Mouse (Mus musculus): ENCODE results near the gene Ptprg. TPM values are rescaled to one million over a fixed set of nuclear protein-coding genes. Genes with fewer than 3 reads are reported as not detected.

Ptprg gene
- polyA plus RNA-seq, 1 experiment: 11.0 TPM

DNA sequence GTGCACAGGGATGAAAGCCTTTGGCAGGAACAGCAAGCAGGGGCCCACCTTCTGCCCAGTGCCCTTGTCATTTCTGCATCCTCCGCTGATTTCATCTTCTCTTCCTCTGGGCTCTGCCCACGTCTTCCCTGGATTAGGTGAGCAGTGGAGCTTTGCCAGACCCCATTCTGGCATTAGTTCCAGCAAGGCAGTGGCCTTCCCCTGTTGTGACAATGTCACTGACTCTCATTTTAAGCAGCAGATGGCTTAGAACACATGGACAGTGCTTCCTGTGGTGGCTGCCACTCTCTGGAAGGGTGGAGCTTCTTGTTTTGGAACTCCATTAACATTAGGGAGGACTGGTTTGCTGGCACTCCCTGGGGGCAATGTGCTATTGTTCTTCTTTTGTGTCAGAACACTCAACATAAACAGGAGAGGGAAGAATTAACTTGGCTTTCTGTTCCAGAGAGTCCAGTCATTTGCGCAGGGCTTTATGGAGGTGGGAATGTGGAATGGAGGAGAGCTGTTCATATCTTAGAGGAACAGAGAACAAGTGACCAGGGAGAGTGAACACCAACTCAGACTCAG, 119.7 kb downstream of the Ptprg start:
- WGBS: 86% methylated on average over 3 of the region's 3 CpGs
- DNase-seq (ENCODE audit: low read depth, low spot score): no peak

DNA sequence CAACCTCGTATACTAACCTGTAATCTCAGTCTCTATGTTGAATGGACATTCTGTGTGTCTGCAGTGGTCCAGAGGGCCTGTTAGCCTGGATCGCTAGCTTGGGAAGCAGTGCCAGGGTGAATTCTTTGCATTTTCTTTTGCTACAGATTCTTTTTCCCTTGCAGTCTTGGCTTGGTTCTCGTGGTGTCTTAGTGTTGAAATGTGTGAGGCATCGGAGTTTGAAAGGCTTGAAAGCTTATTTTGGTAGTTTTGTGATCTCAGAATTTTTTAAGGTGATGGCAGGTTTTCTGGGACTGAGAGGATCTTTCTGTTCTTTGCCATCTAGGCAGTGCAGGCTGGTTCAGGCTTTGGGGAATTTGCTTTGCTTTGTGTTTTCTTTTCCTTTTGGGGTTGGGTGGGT, 124.9 kb downstream of the Ptprg start:
- WGBS: 79% methylated on average over 4 of the region's 4 CpGs
- no peak for DNase-seq (ENCODE audit: low read depth, low spot score)

DNA sequence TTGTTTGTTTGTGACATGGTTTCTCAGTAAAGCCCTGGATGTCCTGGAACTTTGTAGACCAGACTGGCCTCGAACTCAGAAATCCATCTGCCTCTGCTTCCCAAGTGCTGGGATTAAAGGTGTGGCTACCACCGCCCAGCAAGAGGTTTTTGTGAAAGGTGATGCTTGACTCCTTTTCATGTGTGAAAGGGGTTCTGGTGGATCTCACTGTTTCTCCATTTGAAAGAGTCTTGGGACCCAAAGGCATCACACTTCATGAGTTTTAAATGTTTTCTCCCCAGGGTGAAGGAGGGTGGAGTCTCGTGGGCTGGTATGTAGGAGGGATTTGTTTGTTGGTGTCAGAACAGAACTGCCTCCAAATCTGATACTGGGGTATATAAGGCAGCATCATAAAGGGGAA, 126.4 kb downstream of the Ptprg start:
- 82% methylated on average over 3 of the region's 3 CpGs for WGBS
- no peak for DNase-seq (ENCODE audit: low read depth, low spot score)

DNA sequence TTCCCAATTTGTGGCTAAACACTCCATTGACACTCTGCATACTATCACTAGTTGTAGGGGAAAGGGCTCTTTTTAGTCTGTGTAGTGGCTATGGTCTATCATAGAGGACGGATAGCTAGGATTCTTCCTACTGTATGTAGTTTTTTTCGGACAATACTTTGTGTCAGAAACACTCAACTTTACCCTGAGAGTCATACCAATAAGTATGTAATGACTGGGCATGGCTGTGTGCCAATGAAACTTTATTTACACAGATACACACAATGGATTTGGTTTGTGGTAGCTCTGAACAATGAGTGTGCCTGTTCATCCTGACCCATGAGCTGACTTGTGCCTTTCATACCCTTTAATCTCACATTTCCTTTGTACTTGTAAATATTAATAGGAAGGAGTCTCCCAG, 127.3 kb downstream of the Ptprg start:
- 56% methylated on average over 2 of the region's 2 CpGs for WGBS
- no peak for DNase-seq (ENCODE audit: low read depth, low spot score)

DNA sequence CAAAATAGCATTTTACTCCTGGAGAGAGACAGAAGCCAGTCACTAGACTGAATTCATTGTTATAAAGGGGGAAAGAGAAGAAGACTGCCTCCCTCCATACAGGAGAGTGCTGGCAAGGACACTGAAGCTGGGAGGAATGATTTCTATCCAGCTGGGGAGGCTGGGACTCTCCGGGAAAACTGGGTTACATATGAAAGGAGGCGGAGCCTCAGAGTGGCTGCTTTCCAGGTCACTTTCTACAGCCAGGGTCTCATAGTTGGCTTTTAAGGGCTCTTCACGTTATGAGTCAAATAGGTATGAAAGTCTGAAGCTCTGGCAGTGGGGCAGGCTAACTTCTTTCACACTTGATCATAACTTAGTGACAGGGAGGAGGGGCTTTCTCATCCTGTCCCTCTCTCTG, 129.1 kb downstream of the Ptprg start:
- no peak for DNase-seq (ENCODE audit: low read depth, low spot score)
- 31% methylated on average over 3 of the region's 3 CpGs for WGBS

DNA sequence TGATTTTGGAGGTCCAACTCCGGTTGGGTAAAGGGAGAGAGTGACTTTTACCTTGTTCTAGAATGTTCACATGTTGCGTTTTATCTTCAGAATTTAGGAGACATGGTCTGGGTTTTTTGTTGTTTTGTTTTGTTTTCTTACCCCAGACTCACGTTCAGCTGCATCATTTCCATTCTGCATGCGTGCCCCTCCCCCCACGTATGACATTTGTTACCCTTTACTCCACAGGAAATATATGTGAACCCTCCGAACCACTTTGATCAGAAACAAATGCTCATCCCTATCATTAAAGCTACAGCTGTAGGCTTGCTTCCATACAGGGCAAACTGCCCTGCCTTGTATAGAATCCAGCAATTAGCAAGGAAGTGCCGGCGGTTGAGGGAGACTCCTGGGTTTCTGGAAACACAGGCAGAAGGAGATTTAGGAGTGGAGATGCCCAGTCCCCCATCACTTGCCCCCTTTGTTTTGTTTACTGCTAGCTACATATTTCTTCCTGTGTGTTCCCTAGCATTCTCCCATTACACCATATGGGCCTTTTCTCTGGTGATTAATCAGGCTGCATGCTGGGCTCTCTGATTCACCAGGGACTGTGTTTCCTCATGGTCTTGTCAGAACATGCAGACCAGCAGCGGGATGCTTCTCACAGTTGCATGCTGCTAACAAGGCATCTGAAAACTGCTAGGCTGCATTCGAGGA, 130.2 kb downstream of the Ptprg start:
- DNase-seq (ENCODE audit: low read depth, low spot score): no peak
- 74% methylated on average over 10 of the region's 10 CpGs for WGBS

DNA sequence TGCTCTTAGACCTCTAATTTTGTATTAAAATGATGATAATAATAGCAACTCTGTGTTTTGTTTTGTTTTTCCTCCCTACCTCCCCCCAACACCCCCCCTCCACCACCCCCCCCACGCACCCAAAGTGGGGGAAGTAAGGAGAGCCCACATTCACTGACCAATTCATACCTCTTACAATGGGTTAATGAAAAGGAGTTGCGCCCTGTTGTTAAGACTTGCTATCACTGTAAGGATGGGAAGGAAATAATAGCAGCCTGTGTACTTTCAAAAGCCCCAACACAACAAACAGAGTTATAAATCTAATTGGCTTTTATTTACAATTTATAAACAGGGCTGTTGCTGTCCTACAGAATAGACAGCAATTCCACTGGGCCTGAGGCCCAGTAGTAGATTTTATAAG, 130.8 kb downstream of the Ptprg start:
- 68% methylated on average over 2 of the region's 2 CpGs for WGBS

DNA sequence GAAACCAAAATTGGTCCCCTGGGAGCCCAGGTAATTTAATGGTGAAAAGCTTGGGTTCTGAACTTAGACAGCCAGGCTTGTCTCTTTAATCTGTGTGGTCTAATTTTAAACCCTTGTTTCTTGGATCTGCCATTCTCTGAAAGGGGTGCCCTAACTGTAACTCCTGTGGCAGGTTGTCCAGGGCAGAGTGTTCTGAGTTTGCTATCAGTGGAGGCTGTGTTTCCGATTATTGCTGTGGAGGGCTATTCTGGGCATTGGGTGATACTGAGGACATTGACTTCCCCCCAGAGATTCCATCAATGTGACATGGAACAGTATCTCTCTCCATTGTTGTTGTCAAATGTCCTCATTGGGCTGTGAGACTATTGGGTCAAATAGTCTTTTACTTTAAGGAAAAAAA, 134.2 kb downstream of the Ptprg start:
- 90% methylated on average over 1 of the region's 1 CpGs for WGBS
- DNase-seq (ENCODE audit: low read depth, low spot score): no peak

More for the DNA sequence above, 130.8 kb downstream of the Ptprg start:
- no peak for DNase-seq (ENCODE audit: low read depth, low spot score)

DNA sequence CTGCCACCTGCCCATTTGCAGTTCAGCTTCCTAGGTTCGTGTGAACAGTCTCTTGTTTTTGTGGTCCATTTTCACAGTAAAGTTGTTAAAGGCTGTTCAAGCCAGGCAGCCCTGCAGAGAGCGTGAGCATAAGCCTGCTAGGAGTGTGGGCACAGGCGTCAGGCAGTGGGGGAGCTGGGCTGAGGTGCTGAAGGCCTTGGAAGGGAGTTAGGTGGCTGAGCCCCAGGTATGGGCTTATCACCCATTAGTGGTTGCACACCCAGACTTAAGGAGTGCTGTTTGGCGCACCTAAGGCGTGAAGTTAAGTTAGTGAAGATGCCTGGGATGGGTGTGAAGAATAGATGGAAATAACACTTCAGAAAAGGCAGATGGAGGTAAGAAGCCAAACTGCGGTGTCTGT, 134.8 kb downstream of the Ptprg start:
- DNase-seq (ENCODE audit: low read depth, low spot score): no peak
- WGBS: 80% methylated on average over 6 of the region's 6 CpGs

DNA sequence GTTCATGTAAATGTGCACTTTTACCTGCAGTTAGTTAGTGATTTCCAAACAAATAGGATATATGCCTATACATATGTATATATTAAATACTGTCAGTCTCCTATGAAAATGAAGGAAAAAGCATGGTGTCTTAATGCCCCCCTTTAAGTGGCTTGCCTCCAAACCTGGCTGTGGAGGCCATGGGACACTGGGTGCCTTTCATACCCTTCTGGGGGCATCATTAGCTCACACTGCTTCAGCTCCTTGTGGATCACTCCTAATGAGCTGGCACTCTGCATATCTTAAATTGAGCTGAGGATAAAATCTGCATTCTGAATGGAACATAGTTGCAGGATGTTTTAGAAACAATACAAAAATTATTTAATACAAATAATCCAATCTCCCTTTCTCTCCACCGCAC, 136.7 kb downstream of the Ptprg start:
- 100% methylated on average over 1 of the region's 1 CpGs for WGBS
- DNase-seq (ENCODE audit: low read depth, low spot score): no peak

DNA sequence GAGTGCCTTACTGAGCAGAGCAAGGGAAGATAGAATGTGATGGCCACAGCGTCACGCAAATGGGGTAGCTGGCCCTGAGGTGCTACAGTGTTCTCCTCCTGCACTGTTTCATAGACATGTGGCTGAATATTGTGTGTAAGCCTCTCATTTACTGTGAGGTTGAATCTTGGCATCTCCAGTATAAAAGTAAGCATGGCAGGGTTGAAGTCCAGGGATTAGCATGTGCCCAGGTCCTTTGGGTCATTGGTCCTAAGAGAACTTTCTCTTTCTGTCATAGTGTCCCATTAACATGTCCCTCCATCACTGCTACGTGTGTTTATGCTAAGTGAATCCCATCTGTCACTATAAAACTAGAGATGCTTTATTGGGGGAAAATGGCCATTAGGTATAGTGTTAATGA, 138.2 kb downstream of the Ptprg start:
- DNase-seq (ENCODE audit: low read depth, low spot score): no peak
- 82% methylated on average over 3 of the region's 3 CpGs for WGBS

DNA sequence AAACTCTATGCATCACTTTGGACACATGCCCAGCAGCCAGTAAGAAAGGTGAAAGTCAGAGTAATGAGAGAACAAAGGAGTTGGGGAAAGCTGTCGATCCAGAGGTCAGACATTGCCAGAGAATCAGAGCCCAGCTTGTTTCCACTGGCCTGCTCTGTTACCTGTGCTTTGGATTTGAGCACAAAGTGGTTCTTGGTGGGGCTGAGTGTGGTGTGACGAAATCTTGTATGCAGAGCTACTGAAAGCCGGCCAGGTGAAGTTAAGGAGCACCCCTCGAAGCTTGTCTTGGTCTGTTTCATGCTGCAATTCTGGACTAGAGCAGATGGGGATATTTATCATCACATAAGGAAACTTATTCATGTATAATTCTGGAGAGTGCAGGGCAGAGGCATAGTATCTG, 145.5 kb downstream of the Ptprg start:
- no peak for DNase-seq (ENCODE audit: low read depth, low spot score)
- 78% methylated on average over 4 of the region's 4 CpGs for WGBS

DNA sequence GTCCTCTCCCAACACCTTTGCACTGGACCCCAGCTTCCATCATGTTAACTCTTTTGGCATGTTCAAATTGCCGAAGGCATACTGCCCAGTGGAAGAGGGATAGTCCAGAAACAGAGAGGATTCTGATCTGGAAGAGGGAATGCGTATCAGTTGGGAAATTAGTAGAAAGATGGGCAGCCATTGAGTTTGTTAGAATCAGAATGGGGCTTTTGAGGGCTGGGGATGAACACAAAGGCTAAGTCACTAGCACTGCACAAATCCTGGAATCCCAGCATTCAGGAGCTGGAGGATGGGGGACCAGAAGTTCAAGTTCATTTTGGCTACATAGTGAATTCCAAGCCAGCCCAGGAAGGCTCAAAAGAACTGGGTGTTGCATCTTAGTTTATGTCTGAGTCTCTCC, 146.3 kb downstream of the Ptprg start:
- DNase-seq (ENCODE audit: low read depth, low spot score): no peak
- 95% methylated on average over 2 of the region's 2 CpGs for WGBS

DNA sequence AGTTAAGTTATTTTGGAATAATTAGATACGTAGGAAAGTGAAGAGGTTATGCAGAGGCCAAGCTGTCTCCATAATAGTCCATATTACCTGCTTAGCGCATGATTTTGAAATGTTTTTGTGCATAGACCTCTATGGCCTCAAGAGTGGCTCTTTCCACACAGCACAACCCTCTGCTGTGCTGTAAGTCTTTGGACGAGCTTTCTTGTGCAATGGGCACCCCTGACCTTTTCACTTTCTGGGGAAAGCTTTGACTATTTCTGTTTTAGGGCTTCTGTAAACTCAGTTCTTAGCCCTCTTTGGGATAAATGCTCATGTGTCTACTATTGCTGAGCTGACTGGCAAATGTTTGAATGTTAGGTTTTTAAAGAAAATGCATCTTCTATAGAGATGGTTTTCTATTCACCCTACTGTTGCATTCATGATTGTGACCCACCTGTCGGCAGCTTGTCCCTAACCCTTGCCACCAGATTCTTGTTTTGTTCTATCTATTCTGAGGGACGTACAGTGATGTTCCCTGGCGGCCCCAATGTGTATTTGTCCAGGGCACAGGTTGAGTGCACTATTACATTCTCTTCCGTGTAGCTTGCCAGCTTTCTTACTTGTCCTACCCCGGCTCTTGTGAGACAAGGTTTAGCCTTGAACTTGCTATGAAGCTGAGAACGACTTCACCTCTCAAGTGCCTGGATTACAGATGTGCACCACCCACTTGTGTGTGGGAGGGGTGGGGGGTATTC, 148.4 kb downstream of the Ptprg start:
- DNase-seq (ENCODE audit: low read depth, low spot score): no peak
- 76% methylated on average over 9 of the region's 9 CpGs for WGBS

DNA sequence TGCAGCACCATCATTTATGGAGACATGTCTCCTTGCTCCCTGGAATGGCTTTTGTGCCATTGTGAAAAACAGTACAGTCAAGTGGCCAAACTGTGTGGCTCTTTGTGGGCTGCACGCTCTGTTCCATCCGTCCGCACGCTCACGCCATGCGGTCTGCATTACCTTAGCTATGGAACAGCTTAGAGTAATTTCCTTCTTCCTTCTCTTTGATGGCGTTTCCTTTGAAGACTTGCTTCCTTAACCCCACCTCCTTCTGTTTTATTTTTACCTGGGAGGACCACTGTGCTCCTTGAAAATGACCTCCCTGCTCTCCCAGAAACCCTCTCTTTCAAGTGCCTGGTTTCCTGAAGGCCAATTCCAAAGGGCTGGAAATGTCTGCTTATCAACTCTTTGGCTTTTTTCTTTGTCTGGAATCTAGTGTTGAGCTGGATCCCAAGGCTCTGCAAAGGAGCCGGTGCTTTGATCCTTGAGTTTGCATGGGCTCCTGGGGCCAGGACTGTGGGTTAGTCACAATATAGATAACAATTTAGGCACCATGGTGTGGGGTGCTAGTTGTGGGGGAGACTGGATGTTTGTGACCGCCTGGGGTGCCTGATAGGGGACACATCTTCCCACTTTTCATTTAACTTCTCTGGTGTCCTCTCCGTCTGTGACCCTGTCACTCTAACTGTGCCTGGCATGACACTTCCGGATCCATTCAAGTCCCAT, 149.6 kb downstream of the Ptprg start:
- DNase-seq (ENCODE audit: low read depth, low spot score): no peak
- WGBS: 88% methylated on average over 11 of the region's 11 CpGs

DNA sequence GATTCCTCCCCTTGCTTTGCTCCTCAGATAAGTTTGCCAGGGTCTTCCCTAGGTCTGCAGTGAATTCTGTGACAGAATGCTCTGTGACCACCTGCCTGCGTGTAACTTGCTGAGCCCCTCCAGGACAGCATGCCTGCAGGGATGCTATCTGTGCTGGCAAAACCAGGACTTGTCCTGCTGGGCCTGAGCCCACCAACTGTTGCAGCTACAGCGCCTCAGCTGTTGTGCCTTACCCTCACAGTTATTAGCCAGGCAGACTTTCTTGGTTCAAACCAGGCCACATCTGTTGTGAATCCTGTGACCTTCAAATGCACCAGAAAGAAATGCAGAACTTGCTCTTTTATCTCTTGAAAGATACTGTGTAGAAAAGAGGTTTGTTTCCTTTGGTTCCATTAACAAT, 151.5 kb downstream of the Ptprg start:
- WGBS: 73% methylated on average over 2 of the region's 2 CpGs

DNA sequence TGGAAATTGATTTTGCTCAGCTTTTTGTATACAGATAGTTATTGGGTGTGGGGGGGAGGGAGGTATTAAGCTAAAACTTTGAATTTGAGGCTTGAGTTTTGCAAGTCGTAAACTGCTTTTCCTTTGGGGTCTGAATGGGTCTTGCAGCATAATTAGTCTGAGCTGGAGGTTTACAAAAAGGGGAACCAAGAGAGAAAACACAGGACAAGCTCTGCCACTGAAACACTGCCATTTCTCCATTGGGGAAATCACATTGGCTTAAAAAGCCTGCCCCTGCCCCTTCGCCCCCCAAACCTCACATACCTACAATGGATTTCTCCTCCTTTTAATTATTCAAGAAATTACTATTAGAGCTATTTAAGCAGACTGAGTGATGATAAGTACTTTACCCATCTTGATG, 156.0 kb downstream of the Ptprg start:
- no peak for DNase-seq (ENCODE audit: low read depth, low spot score)
- 87% methylated on average over 2 of the region's 2 CpGs for WGBS

More for the DNA sequence above, 151.5 kb downstream of the Ptprg start:
- DNase-seq (ENCODE audit: low read depth, low spot score): no peak

DNA sequence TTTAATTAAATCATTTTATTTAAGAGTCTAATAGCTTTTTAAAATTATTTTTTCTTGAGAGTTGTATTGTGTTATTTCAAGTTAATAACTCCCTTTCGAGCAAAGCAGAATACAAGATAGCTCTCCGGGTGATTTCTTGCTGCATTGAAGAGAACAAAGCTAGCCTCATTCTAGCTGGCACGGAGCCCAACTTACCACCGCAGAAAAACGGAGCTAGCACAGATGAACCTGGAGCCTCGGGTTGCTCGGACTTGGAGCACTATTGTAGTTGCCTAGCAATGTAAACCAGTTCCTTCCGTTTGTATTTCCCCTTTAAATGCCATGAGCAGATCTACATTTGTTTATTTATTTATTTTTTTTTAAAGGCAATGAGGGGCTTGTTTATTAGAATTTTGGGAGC, 156.5 kb downstream of the Ptprg start:
- no peak for DNase-seq (ENCODE audit: low read depth, low spot score)
- WGBS: 68% methylated on average over 8 of the region's 8 CpGs

DNA sequence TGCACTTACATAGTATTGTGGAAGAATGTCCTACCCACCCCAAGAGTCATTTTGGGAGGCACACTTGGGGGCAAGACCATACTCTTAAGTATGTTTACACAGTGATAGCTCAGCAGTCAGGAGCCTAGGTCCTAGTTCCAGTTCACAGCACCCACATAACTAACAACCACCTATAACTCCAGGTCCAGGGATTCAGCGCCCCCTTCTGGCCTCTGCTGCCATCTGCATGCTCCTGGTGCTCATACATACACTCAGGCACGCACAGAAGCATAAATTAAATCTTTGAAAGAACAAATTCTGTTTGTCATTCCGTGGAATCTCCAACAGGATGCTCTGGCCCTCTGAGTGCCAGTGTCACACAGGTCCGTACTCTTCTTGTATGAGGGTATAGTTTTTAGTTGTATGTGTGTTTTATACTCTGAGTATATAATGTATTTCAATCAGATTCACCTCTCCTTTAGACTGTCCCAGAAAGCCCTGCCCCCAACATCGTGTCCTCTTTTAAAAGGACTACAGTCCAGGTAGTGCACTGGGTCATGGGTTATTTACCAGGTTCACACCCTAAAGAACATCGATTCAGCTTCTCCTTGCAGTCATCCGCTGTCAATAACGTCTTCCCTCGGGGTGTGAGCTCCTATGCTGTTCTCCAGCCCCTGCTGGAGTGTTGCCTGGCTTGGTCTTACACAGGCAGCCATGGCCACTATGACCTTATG, 157.2 kb downstream of the Ptprg start:
- WGBS: 87% methylated on average over 9 of the region's 9 CpGs
- DNase-seq (ENCODE audit: low read depth, low spot score): no peak

DNA sequence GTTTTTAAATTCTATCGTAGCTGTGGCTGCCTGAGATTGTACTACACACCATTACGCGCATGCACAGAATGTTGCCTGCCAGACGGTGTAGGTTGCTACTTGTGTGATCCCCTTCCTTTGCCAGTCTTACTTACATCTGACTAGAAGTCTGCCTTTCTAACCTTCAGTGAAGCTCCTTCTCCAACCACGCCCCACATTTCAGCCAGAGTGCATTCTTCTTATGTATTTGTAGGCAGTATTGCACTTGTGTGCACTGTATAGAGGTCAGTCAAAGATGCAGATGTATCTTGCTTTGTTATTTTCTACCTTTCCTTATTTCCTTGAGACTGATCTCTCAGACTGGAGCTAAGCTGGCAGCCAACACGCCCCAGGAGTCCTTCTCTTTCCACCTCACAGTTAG, 158.8 kb downstream of the Ptprg start:
- DNase-seq (ENCODE audit: low read depth, low spot score): no peak
- 98% methylated on average over 6 of the region's 6 CpGs for WGBS
